Mouse (Mus musculus): ENCODE data around the gene Rpl36-ps4. TPM values are rescaled to one million over a fixed set of nuclear protein-coding genes. Genes with fewer than 3 reads are reported as not detected.

Rpl36-ps4 gene
- total and polyA plus RNA-seq, 2 experiments from 2014 or later, result not detected

GRCm38 (mm10) chr17:87875346-87875920 is 45.3 kb upstream of the Rpl36-ps4 start:
- ATAC-seq (ENCODE audit: insufficient read depth, low read depth) (no peak), DNase-seq (ENCODE audit: low spot score) (no peak)
- WGBS, result 76% methylated on average over 8 of the region's 8 CpGs
- TF ChIP-seq EP300 (IDR thresholded peaks at IDR 0.05; ENCODE audit: low read depth), result no peak
- no peak for TF ChIP-seq CTCF (IDR thresholded peaks at IDR 0.05; ENCODE audit: low read depth)
- no peaks in the 10 kb centered on the region for H3K9me3 ChIP-seq (replicated peaks; ENCODE audit: control insufficient read depth, low read length)
- no peak overlapping the region for H3K4me3 ChIP-seq (ENCODE audit: low read depth, low read length)
- H3K4me2 ChIP-seq (ENCODE audit: low read depth, low read length), result no peak overlapping the region
- no peak overlapping the region for H3K27ac ChIP-seq (ENCODE audit: low read depth)
- no peaks in the 10 kb centered on the region for H3K36me3 ChIP-seq (replicated peaks; ENCODE audit: control insufficient read depth, insufficient read depth, low read length)
- no peak overlapping the region for H3K9ac ChIP-seq (replicated peaks; ENCODE audit: low read depth, low read length)
- H3K27me3 ChIP-seq (ENCODE audit: control insufficient read depth, insufficient read depth, low read length), result no peaks in the 10 kb centered on the region
- H3K4me1 ChIP-seq (ENCODE audit: control insufficient read depth, insufficient read depth), result no peaks in the 10 kb centered on the region

- ATAC-seq (ENCODE audit: insufficient read depth, low read depth) (no peak), DNase-seq (ENCODE audit: low spot score) (no peak)
- H3K27ac ChIP-seq (ENCODE audit: low read depth), result no peak overlapping the region
- no peaks in the 10 kb centered on the region for H3K9me3 ChIP-seq (replicated peaks; ENCODE audit: control insufficient read depth, low read length)
- H3K4me1 ChIP-seq (ENCODE audit: control insufficient read depth, insufficient read depth), result no peaks in the 10 kb centered on the region
- WGBS, result 70% methylated on average over 11 of the region's 11 CpGs
- H3K27me3 ChIP-seq (ENCODE audit: control insufficient read depth, insufficient read depth, low read length), result no peaks in the 10 kb centered on the region
- H3K4me2 ChIP-seq (ENCODE audit: low read depth, low read length), result no peak overlapping the region
- H3K9ac ChIP-seq (replicated peaks; ENCODE audit: low read depth, low read length), result no peak overlapping the region
- TF ChIP-seq CTCF (IDR thresholded peaks at IDR 0.05; ENCODE audit: low read depth) (no peak), EP300 (IDR thresholded peaks at IDR 0.05; ENCODE audit: low read depth) (no peak)
- no peak overlapping the region for H3K4me3 ChIP-seq (ENCODE audit: low read depth, low read length)
- H3K36me3 ChIP-seq (replicated peaks; ENCODE audit: control insufficient read depth, insufficient read depth, low read length), result no peaks in the 10 kb centered on the region
Observed at GRCm38 (mm10) chr17:87876295-87877000, 44.3 kb upstream of the Rpl36-ps4 start.

GRCm38 (mm10) chr17:87877207-87878073 is 43.3 kb upstream of the Rpl36-ps4 start:
- TF ChIP-seq EP300 (IDR thresholded peaks at IDR 0.05; ENCODE audit: low read depth) (no peak), CTCF (IDR thresholded peaks at IDR 0.05; ENCODE audit: low read depth) (peak; percentile 41)
- Histone ChIP-seq H3K4me3 (ENCODE audit: low read depth, low read length) (no peak overlapping the region), H3K9me3 (replicated peaks; ENCODE audit: control insufficient read depth, low read length) (no peaks in the 10 kb centered on the region), H3K4me1 (ENCODE audit: control insufficient read depth, insufficient read depth) (no peaks in the 10 kb centered on the region), H3K27ac (ENCODE audit: low read depth) (peak overlapping the region; percentile 39; the same call in 1 of the 2 replicates), H3K9ac (replicated peaks; ENCODE audit: low read depth, low read length) (no peak overlapping the region), H3K36me3 (replicated peaks; ENCODE audit: control insufficient read depth, insufficient read depth, low read length) (no peaks in the 10 kb centered on the region), H3K27me3 (ENCODE audit: control insufficient read depth, insufficient read depth, low read length) (no peaks in the 10 kb centered on the region), H3K4me2 (ENCODE audit: low read depth, low read length) (peak overlapping the region; percentile 30)
- peak; percentile 75 for ATAC-seq (ENCODE audit: insufficient read depth, low read depth)
- peak; percentile 34 for DNase-seq (ENCODE audit: low spot score)
- 25% methylated on average over 25 of the region's 25 CpGs for WGBS

- Histone ChIP-seq H3K4me2 (ENCODE audit: low read depth, low read length) (no peak overlapping the region), H3K27me3 (ENCODE audit: control insufficient read depth, insufficient read depth, low read length) (no peaks in the 10 kb centered on the region), H3K9me3 (replicated peaks; ENCODE audit: control insufficient read depth, low read length) (no peaks in the 10 kb centered on the region), H3K9ac (replicated peaks; ENCODE audit: low read depth, low read length) (no peak overlapping the region), H3K4me3 (ENCODE audit: low read depth, low read length) (no peak overlapping the region), H3K36me3 (replicated peaks; ENCODE audit: control insufficient read depth, insufficient read depth, low read length) (no peaks in the 10 kb centered on the region), H3K4me1 (ENCODE audit: control insufficient read depth, insufficient read depth) (no peaks in the 10 kb centered on the region), H3K27ac (ENCODE audit: low read depth) (no peak overlapping the region)
- ATAC-seq (ENCODE audit: insufficient read depth, low read depth) (no peak), DNase-seq (ENCODE audit: low spot score) (no peak)
- WGBS, result 74% methylated on average over 10 of the region's 10 CpGs
- no peak for TF ChIP-seq CTCF (IDR thresholded peaks at IDR 0.05; ENCODE audit: low read depth)
- no peak for TF ChIP-seq EP300 (IDR thresholded peaks at IDR 0.05; ENCODE audit: low read depth)
Observed at GRCm38 (mm10) chr17:87878556-87879483, 42.0 kb upstream of the Rpl36-ps4 start.

All from heart, postnatal 0 days (tissue).